Mouse (Mus musculus) naive thymus-derived CD4-positive, alpha-beta T cell, adult 2 months (primary cell): ENCODE measurements around the gene Nf1.
"Not testable (repeated sequence)": the region's sequence is repeated elsewhere in the genome, so short reads cannot be mapped to it uniquely, and the experiment has no call there.

Experiments
- DNase-seq: peaks from one replicate; pipeline ENCODE4 v3.0.0-alpha.2; 2011; ENCODE audit warnings: low read depth

Gene Nf1

GRCm38 (mm10) chr11:79339234-79339807 lies at the start of gene Nf1:
Gene Nf1 (plus strand): TSS chr11:79339693.
- DNase-seq: peak; percentile 87

- DNase-seq: no peak
Measured at GRCm38 (mm10) chr11:79290473-79290872, 49.0 kb upstream of the Nf1 start.

- DNase-seq: no peak
Measured at GRCm38 (mm10) chr11:79291651-79292050, 47.8 kb upstream of the Nf1 start.

GRCm38 (mm10) chr11:79292130-79292529 lies 47.4 kb upstream of the Nf1 start:
- DNase-seq: no peak

GRCm38 (mm10) chr11:79293025-79293424 lies 46.5 kb upstream of the Nf1 start:
- no peak for DNase-seq

DNA sequence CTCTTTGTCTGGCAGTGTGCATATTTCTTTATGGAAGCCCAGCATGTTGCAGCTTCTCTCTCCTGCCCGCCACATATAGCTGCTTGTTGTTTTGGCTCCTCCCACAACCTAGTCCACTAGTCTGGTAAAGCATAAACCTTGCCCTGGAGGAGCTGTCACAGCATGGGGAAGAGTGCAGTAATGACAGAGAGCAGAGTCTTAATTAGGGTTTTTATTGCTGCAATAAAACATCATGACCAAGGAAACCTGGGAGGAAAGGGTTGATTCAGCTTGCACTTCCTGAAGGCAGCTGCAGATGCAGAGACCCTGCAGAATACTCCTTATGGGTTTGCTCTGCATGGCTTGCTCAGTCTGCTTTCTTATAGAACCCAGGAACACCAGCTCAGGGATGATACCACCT lies 45.5 kb upstream of the Nf1 start:
- no peak for DNase-seq

- DNase-seq: peak; percentile 74
Measured at GRCm38 (mm10) chr11:79296167-79296566, 43.3 kb upstream of the Nf1 start.

DNA sequence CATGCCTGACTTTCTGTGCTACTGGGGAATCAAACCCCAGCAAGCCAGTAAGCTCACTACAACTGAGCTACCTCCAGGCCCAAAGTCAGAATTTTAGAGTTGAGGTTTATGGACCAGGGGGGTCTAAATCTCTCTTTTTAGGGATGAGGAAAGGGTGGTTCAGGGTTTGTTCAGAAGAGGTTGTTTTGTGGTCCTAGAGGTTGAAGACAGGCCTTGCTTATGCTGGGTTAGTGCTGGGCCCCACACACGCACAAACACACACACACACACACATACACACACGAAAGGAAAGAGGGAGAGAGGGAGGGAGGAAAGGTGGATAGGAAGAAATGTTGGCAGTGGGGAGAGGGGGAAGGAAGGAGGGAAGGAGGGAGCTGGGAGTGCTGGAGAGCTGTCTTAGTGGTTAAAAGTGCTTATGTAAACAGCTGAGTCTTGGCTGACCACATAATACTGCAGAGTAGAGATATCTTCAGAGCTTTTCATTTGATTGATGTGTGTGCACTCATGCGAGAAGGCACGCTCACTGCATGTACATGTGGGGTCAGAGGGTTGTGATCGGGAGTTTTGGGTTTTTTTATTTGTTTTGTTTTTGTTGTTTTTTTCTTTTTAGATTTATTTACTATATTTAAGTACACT lies 42.5 kb upstream of the Nf1 start, which contains the start of gene Gm9964:
Gene Gm9964, minus strand, starts transcription at position 51 of the 636 bp plus-strand sequence.
- no peak for DNase-seq

GRCm38 (mm10) chr11:79299719-79300431 lies 39.6 kb upstream of the Nf1 start:
- DNase-seq: no peak

- no peak for DNase-seq
Measured at GRCm38 (mm10) chr11:79303109-79303508, 36.4 kb upstream of the Nf1 start.

DNA sequence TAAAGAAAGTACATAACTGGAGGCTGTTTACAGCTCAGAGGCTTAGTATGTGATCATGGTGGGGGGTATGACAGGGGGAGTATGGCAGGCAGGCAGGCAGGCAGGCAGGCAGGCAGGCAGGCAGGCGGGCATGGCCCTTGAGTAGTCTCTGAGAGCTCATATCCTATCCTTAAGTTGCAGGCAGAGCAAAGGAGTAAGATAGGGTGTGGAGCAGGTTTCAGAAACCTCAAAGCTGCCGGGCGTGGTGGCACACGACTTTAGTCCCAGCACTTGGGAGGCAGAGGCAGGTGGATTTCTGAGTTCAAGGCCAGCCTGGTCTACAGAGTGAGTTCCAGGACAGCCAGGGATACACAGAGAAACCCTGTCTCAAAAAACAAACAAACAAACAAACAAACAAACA lies 35.2 kb upstream of the Nf1 start:
- DNase-seq: not testable (repeated sequence)

DNA sequence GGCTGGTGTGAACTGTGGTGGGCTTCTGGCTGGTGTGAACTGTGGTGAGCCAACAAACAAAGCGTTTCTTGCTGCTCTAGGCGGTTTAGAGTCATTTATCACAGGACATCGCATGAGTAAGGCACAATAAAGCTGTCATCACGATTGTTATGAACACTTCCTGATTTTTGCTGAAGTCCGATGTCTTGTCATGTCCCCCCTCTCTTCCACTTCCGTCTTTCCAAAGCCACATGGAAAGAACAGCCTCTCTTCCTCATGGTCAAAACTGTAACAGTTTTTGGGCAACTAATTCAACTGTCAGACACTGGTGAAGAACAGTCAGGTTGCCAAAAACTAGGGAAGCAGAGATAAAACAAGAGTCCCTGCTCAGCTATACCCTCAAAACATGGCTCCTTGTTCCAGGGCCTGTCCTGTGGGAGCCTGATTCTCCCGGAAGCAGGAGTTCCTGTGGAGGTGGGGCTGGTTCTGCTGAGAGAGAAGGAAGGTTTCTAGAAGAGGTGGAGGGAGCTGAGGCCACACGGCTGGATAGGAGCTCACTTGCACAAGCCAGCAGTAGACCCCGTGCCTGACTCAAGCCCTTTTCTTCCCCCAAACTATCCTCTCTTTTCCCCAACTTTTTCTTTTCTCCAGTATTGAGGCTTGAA lies 33.7 kb upstream of the Nf1 start:
- DNase-seq: no peak

DNA sequence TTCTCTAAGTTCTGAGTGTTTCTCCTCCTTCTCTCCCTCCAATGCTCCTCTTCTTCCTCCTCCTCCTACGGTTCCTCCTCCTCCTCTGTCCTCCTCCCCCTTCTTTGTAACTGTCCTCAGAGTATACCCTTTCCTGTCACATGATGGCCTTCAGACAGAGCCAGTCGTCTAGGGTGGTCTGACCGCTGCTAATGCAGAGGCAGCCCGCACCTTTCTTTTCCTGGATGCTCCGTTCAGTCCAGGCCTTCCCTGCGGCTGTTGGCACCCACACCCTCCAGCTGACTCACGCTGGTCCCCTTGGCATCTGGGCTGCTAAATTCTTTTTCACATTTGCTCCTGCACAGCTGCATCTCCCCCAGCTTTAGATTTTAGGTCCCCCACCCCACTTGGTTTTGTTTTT lies 33.0 kb upstream of the Nf1 start:
- no peak for DNase-seq

- no peak for DNase-seq
Measured at GRCm38 (mm10) chr11:79306996-79307395, 32.5 kb upstream of the Nf1 start.

DNA sequence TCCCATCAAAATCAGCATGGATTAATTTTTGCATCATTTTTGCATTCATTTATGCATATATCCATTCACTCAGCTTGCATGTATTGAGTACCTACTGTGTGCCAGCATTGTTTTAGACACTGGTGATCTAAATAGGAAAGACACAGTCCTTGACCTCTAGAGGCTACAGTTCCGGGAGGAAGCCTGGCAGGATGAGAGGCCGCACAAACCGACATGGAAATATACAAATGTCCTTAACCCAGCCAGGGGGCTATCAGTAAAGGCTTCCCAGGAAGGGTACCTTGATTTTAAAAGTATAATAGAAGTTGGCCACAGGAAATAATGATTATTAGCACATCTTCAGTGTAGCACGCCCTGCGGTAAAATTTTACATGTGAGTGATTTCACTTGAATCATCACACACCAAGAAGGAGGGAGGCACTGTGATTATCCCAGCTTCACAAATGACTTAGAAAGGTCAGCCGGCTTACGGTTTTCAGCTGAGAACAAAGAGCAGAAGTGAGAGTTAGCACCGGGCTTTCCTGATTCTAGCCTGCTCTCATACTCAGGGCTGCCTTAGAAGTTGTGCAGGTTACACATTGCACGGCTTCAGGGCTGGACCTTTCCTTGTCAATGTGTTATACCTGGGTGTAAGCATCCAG lies 31.8 kb upstream of the Nf1 start:
- no peak for DNase-seq

DNA sequence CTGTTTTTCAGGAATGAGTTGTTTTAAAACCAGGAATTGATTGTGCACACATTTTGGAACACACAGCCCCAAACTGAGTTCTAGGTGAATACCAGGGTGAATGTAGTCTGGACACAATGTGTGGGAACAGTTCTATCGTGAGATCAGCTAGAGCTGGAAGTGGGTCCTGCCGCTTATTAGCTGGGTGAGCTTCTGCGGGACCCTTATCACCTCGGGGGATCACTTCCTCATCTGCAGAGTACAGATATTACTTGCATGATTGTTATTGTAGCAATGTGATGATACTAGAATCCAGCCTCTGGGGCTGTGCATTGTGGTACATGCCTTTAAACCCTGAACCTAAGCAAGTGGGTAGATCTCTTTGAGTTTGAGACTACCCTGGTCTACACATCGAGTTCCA lies 29.0 kb upstream of the Nf1 start:
- no peak for DNase-seq

DNA sequence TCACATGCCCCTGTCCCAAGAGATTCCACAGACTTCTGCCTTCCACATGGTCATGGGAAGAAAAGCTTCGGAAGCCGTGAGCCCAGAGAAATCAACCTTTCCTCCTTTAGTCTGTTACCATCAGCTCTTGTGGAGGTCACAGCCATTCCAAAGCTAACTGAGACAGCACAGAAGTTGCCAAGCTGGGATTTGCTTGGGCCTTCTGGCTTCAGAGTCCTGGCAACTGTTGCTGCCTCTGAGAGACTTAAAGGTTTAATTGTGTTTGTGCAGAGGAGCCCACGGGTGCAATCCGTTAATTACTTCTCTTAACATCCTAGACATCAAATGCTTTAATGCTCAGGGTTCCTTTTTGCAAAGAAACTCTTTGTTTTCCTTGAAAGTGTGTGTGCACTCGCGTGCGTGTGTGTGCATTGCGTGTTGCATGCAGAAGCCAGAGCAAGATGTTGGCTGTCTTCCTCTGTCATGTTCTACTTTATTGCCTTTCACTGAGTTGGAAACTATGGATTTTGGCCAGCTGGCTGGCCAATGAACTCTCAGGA lies 22.6 kb upstream of the Nf1 start:
- DNase-seq: no peak

DNA sequence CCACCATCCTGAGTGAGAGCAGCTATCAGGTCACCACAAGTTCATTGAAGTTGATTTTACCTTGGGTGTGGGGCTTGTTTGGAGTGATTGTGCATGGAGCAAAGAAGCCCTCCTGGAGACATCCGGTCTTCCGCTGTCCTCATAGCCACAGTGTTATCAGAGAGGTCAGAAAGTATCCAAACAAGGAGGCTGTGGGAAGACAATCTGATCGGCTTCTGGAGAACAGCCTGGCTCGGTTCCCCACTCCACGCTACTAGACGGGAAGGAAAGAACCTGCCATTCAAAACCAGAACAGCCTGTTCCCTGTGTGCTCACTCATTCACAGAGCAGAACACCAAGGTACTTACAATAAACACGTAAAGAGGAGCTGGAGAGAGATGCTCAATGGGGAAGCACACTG lies 19.7 kb upstream of the Nf1 start:
- no peak for DNase-seq

- DNase-seq: no peak
Measured at GRCm38 (mm10) chr11:79323985-79324685, 15.4 kb upstream of the Nf1 start.

DNA sequence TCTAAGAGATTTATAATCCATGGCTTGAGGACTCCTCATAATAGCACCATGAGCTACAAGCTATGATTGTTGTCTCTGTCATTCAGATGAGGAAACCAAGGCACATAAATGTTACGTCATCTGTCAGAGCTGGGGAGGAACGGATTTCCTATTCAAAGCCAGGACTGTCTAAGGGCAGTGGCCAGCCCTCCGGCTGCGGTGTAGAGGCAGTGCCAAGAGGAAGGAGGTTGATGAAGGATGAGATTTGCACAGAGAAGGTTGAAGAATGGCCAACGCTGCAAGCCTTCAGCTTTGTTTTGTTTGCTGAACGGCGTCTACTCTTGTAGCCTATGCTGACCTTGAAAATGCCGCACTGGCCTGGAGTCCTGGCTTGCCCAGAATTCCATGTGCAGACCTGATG lies 13.8 kb upstream of the Nf1 start:
- DNase-seq: no peak

DNA sequence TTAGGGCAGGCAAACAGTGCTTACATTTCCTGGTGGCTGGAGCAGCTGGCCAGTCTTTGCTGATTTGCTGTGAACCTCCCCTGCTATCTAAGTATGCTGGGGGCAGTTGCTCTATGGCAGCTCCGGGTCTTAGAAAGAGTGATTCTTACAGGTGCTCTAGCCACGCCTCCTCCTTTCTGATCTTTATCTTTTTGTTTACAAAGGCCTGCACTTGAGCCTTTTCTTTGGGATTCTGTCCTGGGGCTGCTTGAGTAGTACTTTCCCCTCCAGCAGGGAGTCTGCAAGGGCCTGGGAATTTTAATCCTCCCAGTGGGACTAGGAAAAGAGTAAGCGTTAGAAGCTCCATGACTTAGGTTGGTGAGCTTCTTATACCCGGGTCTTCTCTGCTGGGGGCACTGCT lies 12.4 kb upstream of the Nf1 start:
- DNase-seq: no peak

DNA sequence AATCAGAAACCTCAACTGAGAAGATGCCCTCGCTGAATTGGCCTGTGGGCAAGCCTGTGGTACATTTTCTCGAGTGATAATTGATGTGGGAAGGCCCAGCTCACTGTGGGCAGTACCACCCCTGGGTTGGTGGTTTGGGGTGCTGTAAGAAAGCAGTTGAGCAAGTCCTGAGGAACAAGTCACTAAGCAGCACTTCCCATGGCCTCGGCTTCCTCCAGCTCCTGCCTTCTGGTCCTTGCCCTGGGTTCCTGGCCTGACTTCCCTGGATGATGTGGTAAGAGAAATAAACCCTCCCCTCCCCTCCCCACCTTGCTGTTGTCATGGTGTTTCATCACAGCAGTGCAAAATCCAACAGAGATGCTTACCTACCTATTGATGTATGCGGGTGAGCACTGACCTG lies 11.4 kb upstream of the Nf1 start:
- no peak for DNase-seq
